Mouse (Mus musculus) embryonic facial prominence, embryonic 10.5 days (tissue): ENCODE results near the gene Sirt2. TPM values are rescaled to one million over a fixed set of nuclear protein-coding genes. Genes with fewer than 3 reads are reported as not detected.

Experiments used
- DNase-seq: peaks from one replicate; pipeline ENCODE4 v3.0.0-alpha.2; 2017; ENCODE audit warnings: low spot score
- H3K27ac ChIP-seq: fragments of 300-500 bp; sonication (generic); replicated peaks from 2 replicates; pipeline ENCODE4 v1.5.1; 2016; ENCODE audit warnings: mild to moderate bottlenecking
- H3K27me3 ChIP-seq: fragments of 300-500 bp; sonication (generic); replicated peaks from 2 replicates; pipeline ENCODE4 v1.6.1; 2016; ENCODE audit warnings: low read depth, mild to moderate bottlenecking; ENCODE audit not compliant: poor library complexity, severe bottlenecking
- H3K36me3 ChIP-seq: fragments of 300-500 bp; sonication (generic); replicated peaks from 2 replicates; pipeline ENCODE4 v1.6.1; 2016; ENCODE audit warnings: mild to moderate bottlenecking, moderate library complexity
- H3K4me1 ChIP-seq: fragments of 300-500 bp; sonication (generic); 2 replicates; pipeline ENCODE4 v1.6.1; 2016
- H3K4me3 ChIP-seq: fragments of 300-500 bp; sonication (generic); 2 replicates; pipeline ENCODE4 v1.5.1; 2016; ENCODE audit warnings: mild to moderate bottlenecking, moderate library complexity
- H3K9me3 ChIP-seq: fragments of 300-500 bp; sonication (generic); 2 replicates; pipeline ENCODE4 v1.6.1; 2016; ENCODE audit warnings: mild to moderate bottlenecking
- WGBS: fragments of 180-500 bp; shearing (Covaris S2); methylation state at CpG from one replicate; pipeline ENCODE4 v1.1.7; 2016; 5-methylcytosine and 5-hydroxymethylcytosine counted together
- polyA plus RNA-seq: library from polyadenylated mRNA; unstranded; fragments of >200 nt; fragmentation: Nextera tagmentation; extraction: Ambion mirVana; gene quantifications from 2 replicates; pipeline ENCODE4 v1.2.1, GENCODE M21; 2016

The Sirt2 gene
- 64.4 and 64.8 TPM in 2 replicates for polyA plus RNA-seq

- peaks cover 17% of the 10 kb centered on the region for H3K36me3 ChIP-seq
- H3K27ac ChIP-seq: peak within 1 kb of the TSS; percentile 83
- DNase-seq: peak; percentile 97
- H3K4me3 ChIP-seq: peak within 1 kb of the TSS; percentile 81
- no peaks in the 10 kb centered on the region for H3K27me3 ChIP-seq
- under 1% methylated on average over 45 of the region's 45 CpGs for WGBS
- H3K9me3 ChIP-seq: no peaks in the 10 kb centered on the region
- peaks cover 24% of the 10 kb centered on the region for H3K4me1 ChIP-seq
Measured at GRCm38 (mm10) chr7:28766173-28766879, at the start of gene Sirt2. TSS of gene Sirt2 (plus strand) at chr7:28766735.

GRCm38 (mm10) chr7:28717726-28718125, 48.8 kb upstream of the Sirt2 start:
- H3K4me3 ChIP-seq: no peak overlapping the region
- peaks cover 13% of the 10 kb centered on the region; the same call in 1 of the 2 replicates for H3K27me3 ChIP-seq
- no peak for DNase-seq
- no peaks in the 10 kb centered on the region for H3K36me3 ChIP-seq
- H3K27ac ChIP-seq: no peak overlapping the region
- H3K4me1 ChIP-seq: peaks cover 27% of the 10 kb centered on the region
- WGBS: 87% methylated on average over 10 of the region's 10 CpGs
- H3K9me3 ChIP-seq: no peaks in the 10 kb centered on the region

- peaks cover 13% of the 10 kb centered on the region; the same call in 1 of the 2 replicates for H3K27me3 ChIP-seq
- H3K4me1 ChIP-seq: peaks cover 23% of the 10 kb centered on the region
- no peak overlapping the region for H3K4me3 ChIP-seq
- no peak for DNase-seq
- WGBS: 51% methylated on average over 4 of the region's 4 CpGs
- no peak overlapping the region for H3K27ac ChIP-seq
- H3K36me3 ChIP-seq: peaks cover 1% of the 10 kb centered on the region
- H3K9me3 ChIP-seq: no peaks in the 10 kb centered on the region
Measured at GRCm38 (mm10) chr7:28719159-28719558, 47.4 kb upstream of the Sirt2 start.

GRCm38 (mm10) chr7:28719650-28720049, 46.9 kb upstream of the Sirt2 start:
- H3K9me3 ChIP-seq: no peaks in the 10 kb centered on the region
- H3K4me1 ChIP-seq: peaks cover 23% of the 10 kb centered on the region
- 85% methylated on average over 2 of the region's 2 CpGs for WGBS
- DNase-seq: no peak
- peaks cover 6% of the 10 kb centered on the region for H3K36me3 ChIP-seq
- H3K27me3 ChIP-seq: peaks cover 10% of the 10 kb centered on the region; the same call in 1 of the 2 replicates
- no peak overlapping the region for H3K4me3 ChIP-seq
- H3K27ac ChIP-seq: no peak overlapping the region

- H3K27me3 ChIP-seq: 0 out of 2 replicates have a peak, but pooled peaks cover 3% of the 10 kb centered on the region
- 66% methylated on average over 3 of the region's 3 CpGs for WGBS
- H3K27ac ChIP-seq: no peak overlapping the region
- H3K4me3 ChIP-seq: no peak overlapping the region
- peaks cover 21% of the 10 kb centered on the region for H3K4me1 ChIP-seq
- peak; percentile 42 for DNase-seq
- H3K36me3 ChIP-seq: peaks cover 12% of the 10 kb centered on the region
- no peaks in the 10 kb centered on the region for H3K9me3 ChIP-seq
Measured at GRCm38 (mm10) chr7:28720753-28721537, 45.6 kb upstream of the Sirt2 start.

- Histone ChIP-seq H3K4me1 (peaks cover 10% of the 10 kb centered on the region), H3K27ac (no peak overlapping the region), H3K4me3 (no peak overlapping the region), H3K27me3 (0 out of 2 replicates have a peak, but pooled peaks cover 3% of the 10 kb centered on the region), H3K36me3 (peaks cover 12% of the 10 kb centered on the region), H3K9me3 (no peaks in the 10 kb centered on the region)
- DNase-seq: no peak
- 90% methylated on average over 7 of the region's 7 CpGs for WGBS
Measured at GRCm38 (mm10) chr7:28722079-28722478, 44.5 kb upstream of the Sirt2 start.

- no peaks in the 10 kb centered on the region for H3K27me3 ChIP-seq
- no peaks in the 10 kb centered on the region for H3K9me3 ChIP-seq
- no peak overlapping the region for H3K27ac ChIP-seq
- no peaks in the 10 kb centered on the region; the same call in 1 of the 2 replicates for H3K4me1 ChIP-seq
- peaks cover 12% of the 10 kb centered on the region for H3K36me3 ChIP-seq
- DNase-seq: no peak
- no peak overlapping the region for H3K4me3 ChIP-seq
- WGBS: 94% methylated on average over 2 of the region's 2 CpGs
Measured at GRCm38 (mm10) chr7:28724613-28725012, 41.9 kb upstream of the Sirt2 start.

GRCm38 (mm10) chr7:28726600-28726999, 39.9 kb upstream of the Sirt2 start:
- peak; percentile 86 for DNase-seq
- H3K9me3 ChIP-seq: peaks cover 10% of the 10 kb centered on the region
- no peak overlapping the region for H3K4me3 ChIP-seq
- H3K27ac ChIP-seq: no peak overlapping the region
- 8% methylated on average over 14 of the region's 14 CpGs for WGBS
- H3K4me1 ChIP-seq: no peaks in the 10 kb centered on the region
- H3K27me3 ChIP-seq: peaks cover 10% of the 10 kb centered on the region
- H3K36me3 ChIP-seq: peaks cover 22% of the 10 kb centered on the region

GRCm38 (mm10) chr7:28727649-28728340, 38.7 kb upstream of the Sirt2 start:
- 57% methylated on average over 10 of the region's 10 CpGs for WGBS
- Histone ChIP-seq H3K27me3 (peaks cover 18% of the 10 kb centered on the region), H3K4me1 (peaks cover 7% of the 10 kb centered on the region), H3K36me3 (peaks cover 23% of the 10 kb centered on the region), H3K27ac (no peak overlapping the region), H3K4me3 (no peak overlapping the region), H3K9me3 (peaks cover 13% of the 10 kb centered on the region)
- DNase-seq: peak; percentile 24

- WGBS: 3% methylated on average over 58 of the region's 58 CpGs
- peak; percentile 90 for DNase-seq
- H3K4me1 ChIP-seq: peaks cover 18% of the 10 kb centered on the region
- peaks cover 13% of the 10 kb centered on the region for H3K9me3 ChIP-seq
- H3K27me3 ChIP-seq: peaks cover 18% of the 10 kb centered on the region
- H3K4me3 ChIP-seq: peak overlapping the region; percentile 61
- peak overlapping the region; percentile 76 for H3K27ac ChIP-seq
- H3K36me3 ChIP-seq: peaks cover 38% of the 10 kb centered on the region
Measured at GRCm38 (mm10) chr7:28732341-28733142, 34.0 kb upstream of the Sirt2 start.

- Histone ChIP-seq H3K9me3 (peaks cover 13% of the 10 kb centered on the region), H3K4me3 (peak overlapping the region; percentile 61), H3K4me1 (peaks cover 18% of the 10 kb centered on the region), H3K27ac (peak overlapping the region; percentile 76), H3K36me3 (peaks cover 45% of the 10 kb centered on the region), H3K27me3 (peaks cover 18% of the 10 kb centered on the region)
- WGBS: 6% methylated on average over 11 of the region's 11 CpGs
- DNase-seq: no peak
Measured at GRCm38 (mm10) chr7:28733211-28733610, 33.3 kb upstream of the Sirt2 start.
